Mouse (Mus musculus) liver, embryonic 16.5 days (tissue): ENCODE measurements around the gene Bola1. TPM values are rescaled to one million over a fixed set of nuclear protein-coding genes. Genes with fewer than 3 reads are reported as not detected.

Source experiments
- ATAC-seq: fragments of 200-750 bp; cut with Nextera tagmentation; 2 replicates; pipeline ENCODE4 v1.8.0; 2017; ENCODE audit warnings: low read depth, mild to moderate bottlenecking, moderate number of reproducible peaks, moderate library complexity
- H3K27ac ChIP-seq: fragments of 300-500 bp; sonication (generic); 2 replicates; pipeline ENCODE4 v1.5.1; 2014; ENCODE audit warnings: mild to moderate bottlenecking, low read length
- H3K27me3 ChIP-seq: fragments of 300-500 bp; sonication (generic); 2 replicates; pipeline ENCODE4 v1.6.1; 2014; ENCODE audit warnings: low read depth, low read length, mixed read lengths; ENCODE audit not compliant: control insufficient read depth, insufficient read depth
- H3K36me3 ChIP-seq: fragments of 300-500 bp; sonication (generic); 2 replicates; pipeline ENCODE4 v1.6.1; 2014; ENCODE audit warnings: mild to moderate bottlenecking; ENCODE audit not compliant: control insufficient read depth, insufficient read depth
- H3K4me1 ChIP-seq: fragments of 300-500 bp; sonication (generic); 2 replicates; pipeline ENCODE4 v1.6.1; 2014; ENCODE audit warnings: low read depth, low read length, mixed read lengths; ENCODE audit not compliant: control insufficient read depth
- H3K4me2 ChIP-seq: fragments of 300-500 bp; sonication (generic); 2 replicates; pipeline ENCODE4 v1.6.1; 2014; ENCODE audit warnings: low read depth, low read length, mixed read lengths
- H3K4me3 ChIP-seq: fragments of 300-500 bp; sonication (generic); 2 replicates; pipeline ENCODE4 v1.5.1; 2014; ENCODE audit warnings: low read depth, mild to moderate bottlenecking, low read length
- H3K9ac ChIP-seq: fragments of 300-500 bp; sonication (generic); 2 replicates; pipeline ENCODE4 v1.6.1; 2014; ENCODE audit warnings: low read depth, low read length
- H3K9me3 ChIP-seq: fragments of 300-500 bp; sonication (generic); replicated peaks from 2 replicates; pipeline ENCODE4 v1.6.1; 2016; ENCODE audit warnings: low read length; ENCODE audit not compliant: control insufficient read depth
- WGBS: fragments of 180-500 bp; shearing (Covaris S2); extraction: QIAGEN DNeasy Blood & Tissue Kit; methylation state at CpG from one replicate; pipeline ENCODE4 v1.1.7; 2014; ENCODE audit not compliant: insufficient replicate concordance; 5-methylcytosine and 5-hydroxymethylcytosine counted together
- polyA plus RNA-seq: library from polyadenylated mRNA; unstranded; fragments of >200 nt; fragmentation: Nextera tagmentation; extraction: Ambion mirVana; gene quantifications from 2 replicates; pipeline ENCODE4 v1.2.1, GENCODE M21; 2015

The Bola1 gene
- polyA plus RNA-seq, 1 experiment from 2014 or later = 29.4 TPM

DNA sequence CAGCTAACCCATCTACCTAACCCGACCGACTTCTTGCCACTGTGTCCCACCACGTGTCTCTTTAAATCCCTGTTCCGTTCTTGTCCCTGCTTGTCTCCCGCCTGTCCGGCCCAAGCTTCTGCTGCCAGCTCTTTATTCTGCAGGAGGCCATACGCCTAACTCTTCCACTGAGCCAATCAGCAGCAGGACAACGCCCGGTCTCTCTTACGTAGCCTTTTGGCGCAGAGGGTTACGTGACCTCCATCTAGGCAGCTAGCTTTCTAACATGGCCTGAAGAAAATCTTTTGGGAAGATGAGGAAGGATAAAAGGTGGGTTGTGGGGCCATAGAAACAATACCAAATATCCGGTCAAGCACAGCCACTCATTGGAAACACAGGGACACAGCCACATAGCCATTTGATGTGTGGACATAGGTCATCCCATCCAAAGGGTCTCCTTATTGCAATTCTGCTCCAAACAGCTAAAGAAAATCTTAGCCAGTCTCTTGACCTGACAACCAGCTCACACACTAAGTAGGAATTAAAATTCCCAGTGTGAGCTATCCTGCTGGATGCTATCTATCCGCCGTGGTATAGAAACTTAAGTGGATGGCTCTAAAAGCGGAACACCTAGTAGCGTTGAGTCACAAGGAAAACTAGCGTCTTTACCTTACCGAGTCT, 42.8 kb upstream of the Bola1 start:
- peak; percentile 75 for ATAC-seq
- H3K27me3 ChIP-seq = no peaks in the 10 kb centered on the region
- peaks cover 38% of the 10 kb centered on the region for H3K4me1 ChIP-seq

DNA sequence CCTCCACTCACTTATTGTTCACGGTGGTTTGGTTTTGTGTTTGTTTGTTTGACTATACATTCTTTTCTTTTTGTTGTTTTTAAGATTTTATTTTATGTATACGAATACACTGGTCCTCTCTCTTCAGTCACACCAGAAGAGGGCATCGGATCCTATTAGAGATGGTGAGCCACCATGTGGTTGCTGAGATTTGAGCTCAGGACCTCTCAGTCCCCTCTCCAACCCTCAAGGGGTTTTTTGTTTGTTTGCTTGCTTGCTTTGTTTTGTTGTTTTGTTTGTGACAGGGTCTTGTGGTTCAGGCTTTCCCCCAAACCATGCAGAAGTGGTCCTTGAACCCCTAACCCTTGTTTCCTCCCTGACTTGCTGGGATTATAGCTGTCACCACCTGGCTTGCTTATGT, 42.1 kb upstream of the Bola1 start:
- no peak for ATAC-seq
- Histone ChIP-seq H3K4me2 (peak overlapping the region; percentile 70), H3K4me1 (peaks cover 36% of the 10 kb centered on the region)

More for the DNA sequence above, 42.8 kb upstream of the Bola1 start:
- no peaks in the 10 kb centered on the region for H3K9me3 ChIP-seq
- H3K27ac ChIP-seq = peak overlapping the region; percentile 99
- 1% methylated on average over 19 of the region's 19 CpGs for WGBS
- H3K4me2 ChIP-seq = peak overlapping the region; percentile 70
- H3K9ac ChIP-seq = peak overlapping the region; percentile 84
- no peaks in the 10 kb centered on the region for H3K36me3 ChIP-seq
- peak overlapping the region; percentile 68 for H3K4me3 ChIP-seq

GRCm38 (mm10) chr3:96260220-96260619, 40.7 kb upstream of the Bola1 start:
- ATAC-seq = no peak
- Histone ChIP-seq H3K27me3 (no peaks in the 10 kb centered on the region), H3K4me3 (no peak overlapping the region), H3K4me2 (no peak overlapping the region), H3K4me1 (peaks cover 35% of the 10 kb centered on the region), H3K9me3 (no peaks in the 10 kb centered on the region), H3K27ac (no peak overlapping the region), H3K36me3 (no peaks in the 10 kb centered on the region), H3K9ac (no peak overlapping the region)
- WGBS = 80% methylated on average over 5 of the region's 5 CpGs

More for the DNA sequence above, 42.1 kb upstream of the Bola1 start:
- H3K4me3 ChIP-seq = peak overlapping the region; percentile 68
- H3K9me3 ChIP-seq = no peaks in the 10 kb centered on the region
- no peaks in the 10 kb centered on the region for H3K27me3 ChIP-seq
- H3K27ac ChIP-seq = peak overlapping the region; percentile 99
- H3K9ac ChIP-seq = peak overlapping the region; percentile 84
- 53% methylated on average over 3 of the region's 3 CpGs for WGBS
- no peaks in the 10 kb centered on the region for H3K36me3 ChIP-seq

DNA sequence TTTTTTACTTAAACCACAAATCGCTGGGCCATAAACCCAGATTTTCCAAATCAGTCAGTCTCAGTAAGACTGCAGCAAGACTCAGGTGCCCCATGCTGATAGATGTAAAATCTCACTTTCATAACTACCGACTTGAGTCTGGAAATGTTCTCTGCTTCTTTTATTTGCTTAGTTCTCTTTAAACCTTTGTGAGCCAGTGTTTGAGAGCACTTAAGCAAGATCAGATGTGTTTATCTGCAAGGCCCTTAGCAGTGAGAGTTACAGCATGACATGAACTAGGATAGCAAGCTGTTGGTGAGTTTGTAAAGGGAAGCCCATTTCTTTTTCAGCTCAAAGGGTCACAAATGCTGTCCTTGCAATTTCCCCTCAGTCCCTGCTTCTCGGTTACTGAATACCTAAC, 37.7 kb upstream of the Bola1 start:
- no peak overlapping the region for H3K4me2 ChIP-seq
- H3K27me3 ChIP-seq = no peaks in the 10 kb centered on the region
- H3K36me3 ChIP-seq = no peaks in the 10 kb centered on the region
- ATAC-seq = no peak
- no peak overlapping the region for H3K27ac ChIP-seq
- peaks cover 41% of the 10 kb centered on the region for H3K4me1 ChIP-seq
- H3K9ac ChIP-seq = no peak overlapping the region
- WGBS = 70% methylated on average over 3 of the region's 3 CpGs
- H3K9me3 ChIP-seq = no peaks in the 10 kb centered on the region
- no peak overlapping the region for H3K4me3 ChIP-seq

DNA sequence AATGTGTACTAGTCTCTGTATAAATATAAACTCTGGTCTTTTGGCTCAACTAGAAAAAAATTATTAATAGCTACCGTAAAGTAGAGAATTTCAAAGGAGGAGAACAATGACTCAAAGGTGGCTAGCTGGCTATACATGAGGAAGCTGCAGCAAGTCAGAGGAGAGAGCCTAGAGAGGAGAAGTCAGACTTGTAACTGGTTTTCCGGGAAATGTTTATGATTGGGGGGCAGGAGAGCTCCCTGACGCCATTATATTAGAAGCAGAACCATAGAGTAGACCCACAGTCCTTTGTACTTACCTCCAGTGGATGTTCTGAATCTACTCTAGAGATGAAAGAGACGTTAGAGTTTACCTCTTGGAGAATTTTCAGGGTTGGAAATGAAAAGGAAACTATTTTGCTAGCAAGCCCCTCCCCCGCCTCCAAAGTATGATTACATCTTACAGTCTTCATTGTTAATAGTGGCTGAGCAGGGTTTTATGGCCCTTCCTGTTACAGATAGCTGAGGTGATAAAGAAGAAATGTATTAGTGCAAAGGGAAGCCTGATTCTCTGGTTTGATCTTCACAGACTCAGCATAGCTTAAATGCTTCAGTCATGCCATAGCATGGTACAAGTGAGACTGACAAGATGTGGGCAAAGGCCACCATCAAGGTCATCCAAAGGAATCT, 36.6 kb upstream of the Bola1 start:
- no peaks in the 10 kb centered on the region for H3K27me3 ChIP-seq
- no peak for ATAC-seq
- H3K9ac ChIP-seq = peak overlapping the region; percentile 1; the same call in 1 of the 2 replicates
- H3K27ac ChIP-seq = no peak overlapping the region
- no peak overlapping the region for H3K4me2 ChIP-seq
- no peak overlapping the region for H3K4me3 ChIP-seq
- no peaks in the 10 kb centered on the region for H3K36me3 ChIP-seq
- WGBS = 53% methylated on average over 5 of the region's 5 CpGs
- peaks cover 31% of the 10 kb centered on the region for H3K4me1 ChIP-seq
- no peaks in the 10 kb centered on the region for H3K9me3 ChIP-seq

DNA sequence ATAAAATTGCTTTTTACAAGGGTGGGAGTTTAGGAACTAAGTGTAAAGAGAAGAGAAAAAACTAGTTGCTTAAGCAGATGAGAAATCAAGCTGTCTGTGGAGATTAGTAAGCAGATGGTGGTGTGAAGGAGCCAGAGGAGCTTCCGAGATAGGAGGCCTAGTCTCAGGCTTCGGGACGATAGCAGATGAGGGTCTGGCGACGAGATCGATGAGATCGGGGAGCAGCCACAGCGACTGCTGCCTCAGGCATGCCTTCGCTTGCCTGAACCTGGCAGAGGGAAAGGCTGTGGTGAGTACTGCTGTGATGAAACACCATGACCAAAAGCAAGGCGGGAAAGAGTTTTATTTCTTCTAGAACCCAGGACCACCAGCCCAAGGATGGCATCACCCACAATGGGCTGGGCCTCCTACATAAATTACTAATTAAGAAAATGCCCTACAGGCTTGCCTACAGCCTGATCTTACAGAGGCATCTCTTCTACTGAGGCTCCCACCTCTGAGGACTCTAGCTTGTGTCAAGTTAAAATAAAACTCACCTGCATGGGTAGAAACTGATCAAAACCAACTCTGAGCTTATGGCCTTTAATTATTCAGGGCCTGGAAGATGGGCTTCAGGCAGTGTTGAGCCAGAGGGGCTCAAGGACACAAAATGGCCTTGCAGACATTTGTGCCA, 35.3 kb upstream of the Bola1 start:
- H3K4me1 ChIP-seq = peaks cover 39% of the 10 kb centered on the region
- H3K36me3 ChIP-seq = no peaks in the 10 kb centered on the region
- peak overlapping the region; percentile 83 for H3K27ac ChIP-seq
- WGBS = 25% methylated on average over 10 of the region's 10 CpGs
- H3K9ac ChIP-seq = peak overlapping the region; percentile 59
- H3K9me3 ChIP-seq = no peaks in the 10 kb centered on the region
- H3K27me3 ChIP-seq = no peaks in the 10 kb centered on the region
- peak overlapping the region; percentile 56 for H3K4me2 ChIP-seq
- H3K4me3 ChIP-seq = peak overlapping the region; percentile 21
- ATAC-seq = peak; percentile 91

DNA sequence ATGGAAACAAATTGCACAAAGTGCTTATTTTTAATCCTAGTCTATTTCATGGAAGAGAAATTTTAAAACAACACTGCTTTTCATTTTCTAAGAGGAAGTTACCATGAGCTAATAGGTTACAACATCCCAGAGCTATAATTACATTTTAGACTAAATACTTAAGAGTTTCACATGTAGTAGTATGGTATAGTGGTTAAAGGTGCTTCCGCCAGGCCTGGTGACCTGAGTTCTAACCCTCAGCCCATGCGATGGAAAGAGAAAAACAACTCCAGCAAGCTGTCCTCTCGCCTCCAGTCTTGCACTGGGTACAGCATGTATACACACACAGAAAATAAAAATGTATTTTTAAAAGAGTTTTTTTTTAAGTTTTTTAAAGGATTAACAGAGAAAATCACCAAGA, 32.3 kb upstream of the Bola1 start:
- H3K27me3 ChIP-seq = no peaks in the 10 kb centered on the region
- peaks cover 50% of the 10 kb centered on the region for H3K4me1 ChIP-seq
- H3K9me3 ChIP-seq = no peaks in the 10 kb centered on the region
- 78% methylated on average over 3 of the region's 3 CpGs for WGBS
- H3K27ac ChIP-seq = peak overlapping the region; percentile 26; the same call in 1 of the 2 replicates
- H3K9ac ChIP-seq = no peak overlapping the region
- H3K4me2 ChIP-seq = no peak overlapping the region
- no peaks in the 10 kb centered on the region for H3K36me3 ChIP-seq
- ATAC-seq = no peak
- H3K4me3 ChIP-seq = no peak overlapping the region

GRCm38 (mm10) chr3:96250890-96251289, 31.4 kb upstream of the Bola1 start:
- Histone ChIP-seq H3K4me2 (peak overlapping the region; percentile 16; the same call in 1 of the 2 replicates), H3K4me3 (peak overlapping the region; percentile 17), H3K27ac (peak overlapping the region; percentile 77), H3K4me1 (peaks cover 45% of the 10 kb centered on the region), H3K9ac (peak overlapping the region; percentile 33; the same call in 1 of the 2 replicates), H3K36me3 (no peaks in the 10 kb centered on the region), H3K9me3 (no peaks in the 10 kb centered on the region), H3K27me3 (no peaks in the 10 kb centered on the region)
- no peak for ATAC-seq
- WGBS = 55% methylated on average over 3 of the region's 3 CpGs

DNA sequence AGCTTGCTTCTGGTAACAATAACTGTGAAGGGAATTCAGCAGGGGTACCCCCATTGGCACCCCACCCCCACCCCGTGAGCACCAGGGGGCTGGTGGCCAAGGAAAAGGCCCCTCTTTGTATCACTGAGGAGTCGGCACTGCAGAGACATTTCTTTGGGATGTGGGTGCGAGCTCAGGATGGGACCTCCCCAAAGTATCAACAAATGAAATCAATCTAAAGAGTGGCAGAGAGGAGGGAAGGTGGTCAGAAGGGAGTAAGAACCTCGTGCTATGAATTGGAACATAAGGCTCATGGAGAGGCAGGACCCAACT, 29.5 kb upstream of the Bola1 start:
- no peaks in the 10 kb centered on the region for H3K9me3 ChIP-seq
- peaks cover 34% of the 10 kb centered on the region for H3K4me1 ChIP-seq
- ATAC-seq = no peak
- H3K4me2 ChIP-seq = peak overlapping the region; percentile 49
- H3K27ac ChIP-seq = peak overlapping the region; percentile 95
- WGBS = 64% methylated on average over 4 of the region's 4 CpGs
- H3K4me3 ChIP-seq = peak overlapping the region; percentile 69
- H3K9ac ChIP-seq = peak overlapping the region; percentile 80
- no peaks in the 10 kb centered on the region for H3K27me3 ChIP-seq
- no peaks in the 10 kb centered on the region for H3K36me3 ChIP-seq
